Mouse (Mus musculus): ENCODE results near the gene Farp1. TPM values are rescaled to one million over a fixed set of nuclear protein-coding genes. Genes with fewer than 3 reads are reported as not detected.
A peak's percentile ranks its signal among the peaks of the same experiment; 100 is the strongest.

The Farp1 gene
- total RNA-seq, 1 experiment from 2014 or later: 0.50 TPM

- no peak for ATAC-seq (replicated peaks; ENCODE audit: low read depth, poor library complexity, severe bottlenecking)
These were observed 212.3 kb downstream of the Farp1 start for GRCm38 (mm10) chr14:121247287-121247686.

- no peak for ATAC-seq (replicated peaks; ENCODE audit: low read depth, poor library complexity, severe bottlenecking)
These were observed 213.3 kb downstream of the Farp1 start for GRCm38 (mm10) chr14:121248346-121248745.

GRCm38 (mm10) chr14:121251099-121251498 is 216.1 kb downstream of the Farp1 start:
- no peak for ATAC-seq (replicated peaks; ENCODE audit: low read depth, poor library complexity, severe bottlenecking)

GRCm38 (mm10) chr14:121251708-121252107 is 216.7 kb downstream of the Farp1 start:
- no peak for ATAC-seq (replicated peaks; ENCODE audit: low read depth, poor library complexity, severe bottlenecking)

GRCm38 (mm10) chr14:121252542-121252941 is 217.5 kb downstream of the Farp1 start:
- ATAC-seq (replicated peaks; ENCODE audit: low read depth, poor library complexity, severe bottlenecking): no peak; the same call in 1 of the 2 replicates

- ATAC-seq (replicated peaks; ENCODE audit: low read depth, poor library complexity, severe bottlenecking): no peak
These were observed 219.9 kb downstream of the Farp1 start for GRCm38 (mm10) chr14:121254869-121255268.

GRCm38 (mm10) chr14:121255469-121255868 is 220.5 kb downstream of the Farp1 start:
- 0 out of 2 replicates have a peak, but pooled peaks have one; percentile 28 for ATAC-seq (replicated peaks; ENCODE audit: low read depth, poor library complexity, severe bottlenecking)

- no peak for ATAC-seq (replicated peaks; ENCODE audit: low read depth, poor library complexity, severe bottlenecking)
These were observed 221.9 kb downstream of the Farp1 start for GRCm38 (mm10) chr14:121256896-121257295.

- no peak for ATAC-seq (replicated peaks; ENCODE audit: low read depth, poor library complexity, severe bottlenecking)
These were observed 224.3 kb downstream of the Farp1 start for GRCm38 (mm10) chr14:121259332-121259731.

GRCm38 (mm10) chr14:121259789-121260188 is 224.8 kb downstream of the Farp1 start:
- ATAC-seq (replicated peaks; ENCODE audit: low read depth, poor library complexity, severe bottlenecking): peak; percentile 61

- ATAC-seq (replicated peaks; ENCODE audit: low read depth, poor library complexity, severe bottlenecking): 0 out of 2 replicates have a peak, but pooled peaks have one; percentile 15
These were observed 226.4 kb downstream of the Farp1 start for GRCm38 (mm10) chr14:121261229-121261879.

GRCm38 (mm10) chr14:121262606-121263005 is 227.6 kb downstream of the Farp1 start:
- peak; percentile 50 for ATAC-seq (replicated peaks; ENCODE audit: low read depth, poor library complexity, severe bottlenecking)

GRCm38 (mm10) chr14:121263912-121264311 is 228.9 kb downstream of the Farp1 start:
- no peak for ATAC-seq (replicated peaks; ENCODE audit: low read depth, poor library complexity, severe bottlenecking)

- ATAC-seq (replicated peaks; ENCODE audit: low read depth, poor library complexity, severe bottlenecking): no peak
These were observed 229.5 kb downstream of the Farp1 start for GRCm38 (mm10) chr14:121264453-121264852.

GRCm38 (mm10) chr14:121267801-121268200 is 232.8 kb downstream of the Farp1 start:
- no peak for ATAC-seq (replicated peaks; ENCODE audit: low read depth, poor library complexity, severe bottlenecking)

GRCm38 (mm10) chr14:121270490-121270889 is 235.5 kb downstream of the Farp1 start:
- ATAC-seq (replicated peaks; ENCODE audit: low read depth, poor library complexity, severe bottlenecking): no peak

- ATAC-seq (replicated peaks; ENCODE audit: low read depth, poor library complexity, severe bottlenecking): no peak
These were observed 240.0 kb downstream of the Farp1 start for GRCm38 (mm10) chr14:121274985-121275384.

- no peak for ATAC-seq (replicated peaks; ENCODE audit: low read depth, poor library complexity, severe bottlenecking)
These were observed 241.0 kb downstream of the Farp1 start for GRCm38 (mm10) chr14:121276016-121276415.

GRCm38 (mm10) chr14:121279106-121279505 is 244.1 kb downstream of the Farp1 start:
- ATAC-seq (replicated peaks; ENCODE audit: low read depth, poor library complexity, severe bottlenecking): peak; percentile 79

- no peak for ATAC-seq (replicated peaks; ENCODE audit: low read depth, poor library complexity, severe bottlenecking)
These were observed 245.8 kb downstream of the Farp1 start for GRCm38 (mm10) chr14:121280601-121281335.

GRCm38 (mm10) chr14:121281336-121281710 is 246.3 kb downstream of the Farp1 start:
- no peak for ATAC-seq (replicated peaks; ENCODE audit: low read depth, poor library complexity, severe bottlenecking)
